In genomic region chr10:69872182-69872741, GRCm38 (mm10) we compare ENCODE assay signal across 9 mouse cellular contexts.
DNase-seq lines count a peak whose midpoint lies in the region; ATAC-seq and TF ChIP-seq lines count a peak whose summit lies in the region.
"Had no signal": no experiment of that assay in that cellular context is flagged by ENCODE, and none has a peak within 500 bp of the region (broad histone marks: within the 10 kb centered on the region; RNA-seq: fewer than 3 reads in every experiment).

No protein-coding gene starts in this region.

- no peaks in the 10 kb centered on the region for H3K36me3 ChIP-seq in ES-E14 (ENCODE audit: control insufficient read depth, insufficient read depth, low read length, poor library complexity, severe bottlenecking)
- no peaks in the 10 kb centered on the region; the same call in none of the 2 replicates for H3K36me3 ChIP-seq in limb, embryonic 15.5 days

- H3K27ac ChIP-seq in ES-E14 (ENCODE audit: insufficient read depth, low read depth, low read length, poor library complexity, severe bottlenecking), result no peak overlapping the region
- peak overlapping the region; percentile 71 for H3K27ac ChIP-seq in limb, embryonic 15.5 days
- H3K27ac ChIP-seq: liver, embryonic 14.5 days had no signal

- 42% methylated on average over 10 of the region's 10 CpGs for WGBS in limb, embryonic 15.5 days

- no peaks in the 10 kb centered on the region for H3K9me3 ChIP-seq in ES-E14 (ENCODE audit: control insufficient read depth, insufficient read depth, low read depth, low read length)
- no peaks in the 10 kb centered on the region for H3K9me3 ChIP-seq in limb, embryonic 15.5 days

- in situ Hi-C loops in ES-E14 (cut with MboI; ENCODE audit: low sequenced_read_pairs in 2 of 2, unreplicated experiment in 2 of 2), result loop anchor here in 1 of 2 experiments (25.0 kb wide), 1 partner anchor 415 kb away; no protein-coding TSS in a partner anchor

- ATAC-seq in limb, embryonic 15.5 days (ENCODE audit: insufficient number of reproducible peaks, low FRiP score, low TSS enrichment, low read depth), result peak; percentile 76
- no peak for ATAC-seq in granulocyte monocyte progenitor cell, adult 5-6 weeks (replicated peaks; ENCODE audit: poor library complexity, severe bottlenecking)

- H3K9ac ChIP-seq in ES-E14 (ENCODE audit: insufficient read depth, low read depth, low read length, poor library complexity, severe bottlenecking), result no peak overlapping the region
- H3K9ac ChIP-seq in limb, embryonic 15.5 days, result no peak overlapping the region
- H3K9ac ChIP-seq: liver, embryonic 14.5 days had no signal

- peaks cover 2 to 3% of the 10 kb centered on the region in 2 experiments; a peak in 2 of 4 replicates for H3K4me1 ChIP-seq in ES-E14 (ENCODE audit: control insufficient read depth in 2 of 2, insufficient read depth in 2 of 2, low read length in 2 of 2, poor library complexity in 1 of 2)
- H3K4me1 ChIP-seq in limb, embryonic 15.5 days, result peaks cover 3% of the 10 kb centered on the region; the same call in 1 of the 2 replicates

- H3K27me3 ChIP-seq in limb, embryonic 15.5 days, result no peaks in the 10 kb centered on the region

- H3K4me2 ChIP-seq in limb, embryonic 15.5 days, result no peak overlapping the region

- DNase-seq in 416B (ENCODE audit: low read depth) (peak; percentile 82), ES-E14 (ENCODE audit: low read depth, low spot score) (no peak)
- DNase-seq in gonadal fat pad, adult 2 months (ENCODE audit: low read depth), result peak; percentile 90
- DNase-seq in frontal cortex, postnatal 14 days (ENCODE audit: low spot score in 2 of 2), result no peak
- no peak for DNase-seq in spleen, postnatal 14 days (ENCODE audit: low spot score in 2 of 2)
- DNase-seq: thymus, postnatal 25 days had no signal

- H3K4me3 ChIP-seq in ES-E14 (ENCODE audit: insufficient read depth in 1 of 2, low read depth in 1 of 2, low read length in 2 of 2, poor library complexity in 1 of 2, severe bottlenecking in 1 of 2), result no peak overlapping the region
- no peak overlapping the region for H3K4me3 ChIP-seq in limb, embryonic 15.5 days

TF ChIP-seq in ES-E14, 5 proteins besides CTCF, POLR2A, EP300 and RAD21:
- TF ChIP-seq HCFC1 (IDR thresholded peaks at IDR 0.05; ENCODE audit: borderline replicate concordance, insufficient read depth, low read length), result no peak
- no peak for TF ChIP-seq CHD2 (IDR thresholded peaks at IDR 0.05; ENCODE audit: low read depth, low read length)
- 0 out of 2 replicates have a peak, but pooled peaks have one; percentile 16 for TF ChIP-seq ZNF384 (IDR thresholded peaks at IDR 0.05; ENCODE audit: low read depth, low read length)
- TF ChIP-seq MAFK (IDR thresholded peaks at IDR 0.05; ENCODE audit: insufficient read depth, low read depth, low read length), result no peak
- no peak for TF ChIP-seq ZC3H11A (IDR thresholded peaks at IDR 0.05; ENCODE audit: borderline replicate concordance, low read depth, low read length)

Comparison
In these comparisons a context has a peak if more than half of its experiments do, and no peak if none do; other contexts are left out.
1. DNase-seq: peak in 416B (single experiment) and gonadal fat pad, adult 2 months (single experiment); none in ES-E14 (single experiment), frontal cortex, postnatal 14 days (0 of 2) and spleen, postnatal 14 days (0 of 2).